Mouse (Mus musculus) thymus, postnatal 0 days (tissue): Measurements from ENCODE around the gene Cd9. TPM values are rescaled to one million over a fixed set of nuclear protein-coding genes. Genes with fewer than 3 reads are reported as not detected.

Experiments
- DNase-seq: peaks from one replicate; pipeline ENCODE4 v3.0.0-alpha.2; 2015; ENCODE audit warnings: low spot score
- polyA plus RNA-seq: library from polyadenylated mRNA; unstranded; fragments of >200 nt; fragmentation: Nextera tagmentation; extraction: Ambion mirVana; gene quantifications from 2 replicates; pipeline ENCODE4 v1.2.1, GENCODE M21; 2015

Cd9 gene
- polyA plus RNA-seq, 1 experiment from 2014 or later, result 85.6 TPM

GRCm38 (mm10) chr6:125434735-125435518 lies 59.7 kb downstream of the Cd9 start:
- no peak for DNase-seq

GRCm38 (mm10) chr6:125433704-125434447 lies 60.7 kb downstream of the Cd9 start:
- no peak for DNase-seq

- no peak for DNase-seq
Observed at GRCm38 (mm10) chr6:125433257-125433656, 61.3 kb downstream of the Cd9 start.

GRCm38 (mm10) chr6:125432522-125432921 lies 62.1 kb downstream of the Cd9 start:
- no peak for DNase-seq

- no peak for DNase-seq
Observed at GRCm38 (mm10) chr6:125430982-125431381, 63.6 kb downstream of the Cd9 start.

GRCm38 (mm10) chr6:125430358-125430958 lies 64.1 kb downstream of the Cd9 start:
- DNase-seq, result no peak

GRCm38 (mm10) chr6:125429741-125430140 lies 64.8 kb downstream of the Cd9 start:
- DNase-seq, result no peak

GRCm38 (mm10) chr6:125426383-125427360 lies 67.9 kb downstream of the Cd9 start:
- DNase-seq, result peak; percentile 78

GRCm38 (mm10) chr6:125425205-125426090 lies 69.1 kb downstream of the Cd9 start:
- DNase-seq, result peak; percentile 54

- no peak for DNase-seq
Observed at GRCm38 (mm10) chr6:125424156-125424555, 70.4 kb downstream of the Cd9 start.

DNA sequence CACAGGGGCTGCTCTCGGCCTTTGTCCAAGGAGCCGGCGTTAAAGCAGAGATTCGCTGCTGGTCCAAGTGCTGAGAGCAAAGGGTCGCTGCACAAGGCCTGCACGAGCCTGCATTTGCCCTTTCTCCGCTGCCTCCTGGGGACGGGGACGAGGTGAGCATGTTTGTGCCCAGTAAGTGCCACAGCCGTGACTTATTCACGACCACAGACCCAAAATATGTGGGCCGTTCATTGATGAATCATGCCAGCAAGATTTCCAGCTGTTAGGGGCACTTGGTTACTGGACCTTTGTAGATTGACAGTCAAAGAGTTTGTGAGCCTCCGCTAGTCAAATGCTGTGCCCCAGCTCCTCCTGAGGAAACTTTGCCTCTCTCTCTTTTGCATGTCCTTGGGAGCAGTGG lies 71.1 kb downstream of the Cd9 start:
- DNase-seq, result no peak

- DNase-seq, result peak; percentile 9
Observed at GRCm38 (mm10) chr6:125423099-125423498, 71.5 kb downstream of the Cd9 start.

DNA sequence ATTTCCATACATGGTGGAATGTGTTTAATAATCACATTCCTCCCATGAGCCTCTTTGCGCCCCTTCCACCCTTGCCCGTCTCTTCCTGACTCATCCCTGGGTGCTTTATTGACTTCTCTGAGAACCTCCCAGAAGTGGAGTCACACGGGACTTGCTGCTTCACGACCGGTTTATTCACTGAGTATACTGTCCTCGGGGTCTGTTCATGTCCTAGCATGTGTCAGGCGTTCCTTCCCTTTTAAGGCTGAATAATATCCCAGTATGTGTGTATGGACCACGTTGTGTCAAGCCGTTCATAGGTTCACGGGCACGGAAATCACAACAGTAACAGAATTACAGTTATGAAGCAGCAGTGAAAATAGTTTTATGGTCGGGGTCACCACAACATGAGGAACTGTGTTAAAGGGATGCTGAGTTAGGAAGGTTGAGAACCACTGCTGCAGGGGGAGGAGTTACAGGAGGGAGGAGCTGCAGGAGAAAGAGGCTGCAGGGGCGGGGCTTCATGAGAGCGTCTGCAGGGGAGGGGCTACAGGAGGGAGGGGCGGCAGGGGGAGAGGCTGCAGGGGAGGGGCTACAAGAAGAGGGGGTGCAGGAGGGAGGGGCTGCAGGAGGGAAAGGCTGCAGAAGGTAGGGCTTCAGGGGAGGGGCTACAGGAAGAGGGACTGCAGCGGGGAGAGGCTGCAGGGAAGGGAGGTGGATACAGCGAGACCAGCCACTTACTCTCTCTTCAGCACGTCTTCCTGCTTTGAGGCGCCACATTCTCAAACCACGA lies 72.4 kb downstream of the Cd9 start:
- DNase-seq, result peak; percentile 90

- DNase-seq, result no peak
Observed at GRCm38 (mm10) chr6:125420458-125421063, 74.0 kb downstream of the Cd9 start.

- DNase-seq, result peak; percentile 82
Observed at GRCm38 (mm10) chr6:125418744-125419143, 75.8 kb downstream of the Cd9 start.

GRCm38 (mm10) chr6:125413326-125413725 lies 81.3 kb downstream of the Cd9 start:
- DNase-seq, result no peak

GRCm38 (mm10) chr6:125411661-125412060 lies 82.9 kb downstream of the Cd9 start:
- no peak for DNase-seq

DNA sequence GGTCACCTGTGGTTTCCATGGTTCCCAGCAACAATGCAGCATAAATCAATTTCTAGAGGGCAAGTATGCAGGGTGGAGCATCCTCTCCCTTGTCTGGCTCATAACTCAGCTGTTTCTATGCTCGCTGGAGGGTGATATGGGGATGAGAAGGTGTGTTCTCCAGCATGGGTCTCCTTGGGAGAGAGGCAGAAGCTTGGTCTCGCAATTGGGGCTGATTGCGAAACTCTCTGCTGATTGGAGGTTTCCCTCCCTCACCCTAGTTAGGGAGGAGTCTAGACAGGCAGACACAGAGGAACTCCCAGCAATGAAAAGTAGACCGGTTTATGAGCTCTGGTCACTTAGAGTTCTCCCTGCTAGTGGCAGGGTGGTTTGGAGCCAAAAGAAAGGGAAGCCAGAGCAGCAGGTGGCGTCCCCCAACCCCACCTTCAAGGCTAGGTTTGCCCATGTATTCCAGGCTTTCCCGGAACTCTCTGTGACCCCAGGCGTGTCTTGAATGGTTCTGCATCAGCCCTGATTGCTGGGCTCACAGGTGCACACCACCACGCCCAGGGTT lies 83.5 kb downstream of the Cd9 start:
- no peak for DNase-seq
